Mouse (Mus musculus): ENCODE measurements around the gene Gm14569.
A peak's percentile ranks its signal among the peaks of the same experiment; 100 is the strongest.

The Gm14569 gene

DNA sequence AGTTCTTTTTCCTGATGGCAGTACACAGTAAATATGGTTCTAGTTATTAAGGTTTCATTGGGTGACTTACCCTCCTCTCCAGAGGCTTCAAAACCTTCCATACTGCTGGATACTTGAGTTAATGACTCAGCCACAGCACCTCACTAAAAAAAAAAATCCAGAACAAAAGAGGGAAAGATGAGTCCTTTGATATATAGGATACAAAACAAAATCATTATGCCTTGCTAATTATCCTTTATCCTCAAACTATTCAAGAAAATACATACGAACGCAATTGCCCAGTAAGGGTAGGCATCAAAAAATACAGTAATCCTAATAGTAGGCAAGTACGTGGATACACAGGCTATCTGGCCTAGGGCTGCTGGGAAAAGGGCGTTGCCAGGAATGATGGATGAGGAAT, at the start of gene Gm14569:
TSS of gene Gm14569 (minus strand) at position 101 of the 400 bp plus-strand sequence.
- no peak for DNase-seq

GRCm38 (mm10) chrX:36534514-36534913, 42.9 kb upstream of the Gm14569 start:
- DNase-seq, result peak; percentile 68

DNA sequence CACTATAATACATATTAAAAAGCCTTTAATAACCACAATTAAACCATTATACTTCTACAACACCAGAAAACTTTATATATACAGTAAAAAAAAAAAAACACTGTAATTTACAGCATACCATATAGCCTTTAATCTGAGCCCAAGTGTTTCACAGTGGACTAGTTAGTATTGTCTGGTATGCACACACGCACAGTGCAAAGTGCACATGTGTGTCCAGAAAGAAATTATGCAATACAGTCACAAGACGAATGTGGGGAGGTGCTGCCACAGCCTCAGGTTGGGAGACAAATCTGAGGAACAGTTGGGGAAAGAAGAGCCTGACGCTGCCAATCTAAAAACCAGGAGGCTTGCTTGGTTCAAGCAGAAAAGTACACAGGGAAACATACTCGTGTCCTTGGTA, 42.1 kb upstream of the Gm14569 start:
- DNase-seq, result peak; percentile 3

DNA sequence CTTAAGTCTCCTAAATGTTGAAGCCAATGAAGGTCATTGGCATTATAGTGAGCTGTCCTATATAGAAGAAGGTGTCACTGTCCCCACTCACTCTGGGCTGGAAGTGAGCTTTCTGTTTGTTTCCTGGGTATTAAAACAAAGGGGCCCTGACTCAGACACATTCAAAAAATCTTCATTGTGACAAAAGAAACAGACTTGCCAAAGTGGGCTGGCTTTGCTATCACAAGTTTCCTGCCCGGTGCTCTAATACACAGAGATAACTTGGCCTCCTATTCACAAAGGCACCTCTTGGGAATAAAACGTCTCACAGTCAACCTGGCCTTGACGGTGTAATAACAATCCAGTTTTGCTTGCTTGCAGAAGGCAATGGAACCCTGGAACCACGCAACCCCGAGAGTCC, 38.6 kb upstream of the Gm14569 start:
- peak; percentile 8 for DNase-seq

DNA sequence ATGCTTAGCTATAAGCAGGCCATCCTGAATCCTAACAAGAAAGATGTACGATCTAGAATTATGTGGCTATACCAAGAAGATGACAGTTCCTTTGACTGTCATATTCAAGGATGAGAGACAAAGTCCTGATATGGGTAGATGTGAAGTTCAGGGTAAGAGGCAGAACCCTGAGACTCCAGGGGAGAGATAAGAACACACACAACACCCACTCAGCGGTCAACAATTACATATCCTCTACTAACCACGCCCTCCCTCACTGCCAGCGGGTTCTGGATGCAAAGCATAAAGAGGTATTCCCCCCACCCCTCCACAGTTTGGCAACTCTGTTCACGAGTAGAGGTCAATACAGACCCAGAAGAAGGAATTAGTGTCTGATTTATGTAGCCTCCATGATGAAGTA, 32.1 kb upstream of the Gm14569 start:
- no peak for DNase-seq

- no peak for DNase-seq
These were observed 22.1 kb upstream of the Gm14569 start for GRCm38 (mm10) chrX:36513726-36514125.

GRCm38 (mm10) chrX:36513231-36513630, 21.6 kb upstream of the Gm14569 start:
- no peak for DNase-seq

DNA sequence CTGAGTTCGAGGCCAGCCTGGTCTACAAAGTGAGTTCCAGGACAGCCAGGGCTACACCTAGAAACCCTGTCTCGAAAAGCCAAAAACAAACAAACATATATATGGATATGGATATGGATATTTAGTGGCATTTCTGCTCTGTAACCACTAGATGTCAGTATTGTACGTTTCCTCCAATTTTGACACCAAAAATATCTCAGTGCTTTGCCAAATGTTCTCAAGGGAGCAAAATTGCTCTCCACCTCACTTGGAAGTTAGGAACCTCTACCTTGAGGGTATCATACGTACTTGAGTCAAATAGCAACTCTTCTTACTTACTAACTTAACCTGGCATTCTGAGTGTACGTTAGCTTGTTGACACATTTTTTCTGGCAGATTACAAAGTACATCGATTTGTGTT, 15.2 kb upstream of the Gm14569 start:
- DNase-seq, result no peak

- no peak for DNase-seq
These were observed 2.1 kb downstream of the Gm14569 start for GRCm38 (mm10) chrX:36489506-36489905.

DNA sequence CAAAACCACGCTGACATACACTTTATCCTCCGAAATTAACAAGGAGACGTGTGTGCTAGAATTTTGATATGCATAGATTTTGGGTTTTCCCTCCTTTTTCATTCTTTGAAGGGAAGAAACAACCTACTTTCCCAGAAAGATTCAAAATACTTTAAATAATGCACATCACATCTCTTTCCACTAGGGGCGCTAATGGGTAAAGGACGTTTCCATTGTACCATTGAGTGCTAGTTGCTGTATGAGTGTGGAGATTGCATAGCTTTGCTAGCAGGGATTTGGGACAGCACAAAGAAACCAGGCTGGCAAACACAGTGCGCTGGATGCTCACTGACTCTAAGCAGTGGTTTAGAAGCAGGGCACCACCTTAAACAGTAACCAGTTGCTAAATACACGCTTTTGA, 3.6 kb downstream of the Gm14569 start:
- no peak for DNase-seq

- no peak for DNase-seq
These were observed 16.8 kb downstream of the Gm14569 start for GRCm38 (mm10) chrX:36474873-36475272.

- no peak for DNase-seq
These were observed 17.4 kb downstream of the Gm14569 start for GRCm38 (mm10) chrX:36474103-36474751.

- peak; percentile 2 for DNase-seq
These were observed 35.6 kb downstream of the Gm14569 start for GRCm38 (mm10) chrX:36456031-36456430.

GRCm38 (mm10) chrX:36437932-36438331, 53.7 kb downstream of the Gm14569 start:
- DNase-seq, result no peak

DNA sequence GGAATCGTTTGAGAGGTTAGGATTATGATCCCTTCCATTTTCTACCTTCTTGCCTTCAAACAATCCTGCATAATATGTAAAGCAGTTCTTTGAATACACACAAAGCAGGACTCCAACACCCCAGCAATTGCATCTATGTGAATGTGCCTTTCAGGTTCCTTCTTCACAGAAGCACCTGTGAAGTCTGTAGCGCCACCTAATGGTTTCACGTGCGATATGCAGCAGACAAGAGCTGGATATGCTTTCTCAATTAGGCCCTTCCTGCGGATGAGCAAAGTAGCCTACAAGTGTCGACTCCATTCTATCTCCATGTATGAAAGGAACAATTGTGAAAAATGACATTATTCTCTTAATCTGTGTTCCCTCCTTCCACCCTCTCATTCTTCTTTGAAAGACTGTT, 56.6 kb downstream of the Gm14569 start:
- DNase-seq, result no peak

DNA sequence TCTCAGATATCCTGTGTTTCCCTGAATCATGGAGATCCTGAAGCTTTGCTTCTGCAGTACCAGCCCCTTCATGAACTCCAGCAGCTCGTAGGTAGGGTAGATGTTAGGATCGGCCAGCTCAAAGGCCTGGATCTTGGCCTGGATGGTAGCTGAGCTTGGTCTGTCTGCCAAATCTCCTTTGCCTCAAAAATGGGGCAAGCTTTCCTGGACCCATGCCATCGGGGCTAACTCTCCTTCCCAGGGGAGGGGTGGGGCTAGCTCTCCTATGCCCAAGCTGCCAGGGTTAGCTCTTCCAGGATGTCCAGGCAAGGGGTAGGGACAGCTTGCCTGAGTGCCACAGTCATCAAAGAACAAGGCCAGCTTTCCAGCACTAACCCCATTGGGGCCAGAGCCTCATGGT, 72.5 kb downstream of the Gm14569 start:
- DNase-seq, result no peak

DNA sequence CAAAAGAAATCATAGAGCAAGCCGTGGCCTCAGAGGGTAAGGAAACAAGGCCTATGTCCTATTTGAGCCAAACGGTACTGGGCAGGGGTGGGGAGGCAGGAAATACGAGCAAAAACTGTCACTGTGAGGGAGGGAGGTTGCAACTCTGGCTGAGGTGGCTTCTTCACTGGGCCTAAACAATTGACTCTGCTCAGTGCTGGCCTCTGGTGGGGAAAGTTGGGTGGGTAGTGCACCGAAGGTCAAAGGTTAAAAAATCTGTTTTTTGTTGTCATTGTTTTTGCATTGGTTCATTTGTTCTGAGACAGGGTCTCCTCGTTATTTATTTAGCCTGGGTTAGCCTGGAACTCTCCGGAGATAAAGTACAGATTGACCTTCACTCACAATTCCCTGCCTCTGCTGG, 89.3 kb downstream of the Gm14569 start:
- DNase-seq, result no peak

GRCm38 (mm10) chrX:36400980-36401379, 90.7 kb downstream of the Gm14569 start, which contains the start of gene Gm6268:
Gm6268 (plus strand) TSS chrX:36401280.
- DNase-seq, result no peak

DNA sequence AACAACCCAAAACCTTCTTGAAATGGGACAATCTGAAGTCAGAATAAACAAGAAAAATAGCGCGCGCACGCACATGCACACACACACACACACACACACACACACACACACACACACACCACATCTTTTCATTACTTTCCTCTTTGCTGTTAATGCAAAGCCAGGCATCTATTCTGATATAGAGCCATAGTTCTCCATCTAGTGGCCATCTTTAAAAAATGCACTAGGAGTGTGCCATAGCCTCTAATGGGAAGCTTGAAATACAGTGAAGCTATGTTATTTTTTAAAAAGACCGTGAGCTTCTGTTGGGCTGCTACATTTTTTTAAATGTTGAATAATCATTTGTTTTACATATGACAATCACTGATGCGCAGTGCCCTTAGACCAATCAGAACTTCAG, 98.4 kb downstream of the Gm14569 start:
- peak; percentile 1 for DNase-seq

GRCm38 (mm10) chrX:36392672-36393071, 99.0 kb downstream of the Gm14569 start:
- DNase-seq, result no peak

- DNase-seq, result no peak
These were observed 101.1 kb downstream of the Gm14569 start for GRCm38 (mm10) chrX:36390503-36390902.

DNA sequence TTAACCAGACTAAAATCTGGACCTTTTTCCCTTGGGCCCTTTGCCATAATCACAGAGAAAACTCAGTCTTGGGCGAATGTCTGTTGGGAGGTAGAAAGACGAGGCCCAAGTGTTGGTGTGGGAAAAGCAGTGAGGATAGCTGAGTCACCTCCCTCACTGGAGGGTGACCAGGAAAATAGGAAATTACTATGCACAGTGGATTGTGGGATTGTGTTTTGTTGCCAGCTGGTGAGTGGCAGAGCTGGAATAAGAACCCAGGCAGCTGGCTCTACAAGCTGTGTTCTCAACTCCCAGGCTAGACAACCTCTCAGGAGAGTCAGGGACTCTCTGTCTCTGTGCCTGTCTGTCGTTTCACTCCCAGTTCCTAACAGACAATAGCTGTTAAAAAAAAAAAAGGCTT, 101.7 kb downstream of the Gm14569 start:
- no peak for DNase-seq

DNA sequence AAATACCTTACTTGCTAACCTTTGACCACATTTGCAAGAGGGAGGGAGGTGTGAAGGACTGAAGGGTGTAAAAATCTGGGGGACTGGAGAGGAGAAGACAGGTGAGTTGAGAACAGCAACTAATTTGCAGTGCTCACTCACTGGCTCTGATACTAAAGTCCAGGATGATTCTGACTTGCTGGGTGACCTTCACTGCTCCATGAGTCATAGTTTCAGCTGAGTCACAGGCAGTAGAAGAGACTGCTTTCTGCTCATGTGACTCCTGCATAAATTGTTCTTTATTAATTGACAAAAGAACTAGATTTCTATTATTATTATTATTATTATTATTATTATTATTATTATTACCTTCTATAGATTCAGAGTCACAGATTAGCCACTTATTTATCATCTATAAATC, 106.3 kb downstream of the Gm14569 start:
- DNase-seq, result no peak
